Mouse (Mus musculus): ENCODE measurements at regions not wholly inside any gene's neighbourhood (a gene's known extent, or its start where the extent isn't known, plus 50 kb on each side); places are given as distances from the start of the nearest gene placed in this dataset.

- no peak for DNase-seq (ENCODE audit: low read depth, low spot score)
Measured at GRCm38 (mm10) chr16:29947670-29948069, 116.5 kb upstream of the Hes1 start.

GRCm38 (mm10) chr16:29950136-29950535 is 114.0 kb upstream of the Hes1 start:
- no peak for DNase-seq (ENCODE audit: low read depth, low spot score)

GRCm38 (mm10) chr16:29950791-29951190 is 113.4 kb upstream of the Hes1 start:
- DNase-seq (ENCODE audit: low read depth, low spot score): no peak

GRCm38 (mm10) chr16:29954700-29955099 is 109.5 kb upstream of the Hes1 start:
- no peak for DNase-seq (ENCODE audit: low read depth, low spot score)

GRCm38 (mm10) chr16:29956904-29957303 is 107.3 kb upstream of the Hes1 start:
- no peak for DNase-seq (ENCODE audit: low read depth, low spot score)

- no peak for DNase-seq (ENCODE audit: low read depth, low spot score)
Measured at GRCm38 (mm10) chr16:29959939-29960637, 104.1 kb upstream of the Hes1 start.

- DNase-seq (ENCODE audit: low read depth, low spot score): no peak
Measured at GRCm38 (mm10) chr16:29963284-29963683, 100.9 kb upstream of the Hes1 start.

GRCm38 (mm10) chr16:29964563-29964962 is 99.6 kb upstream of the Hes1 start:
- DNase-seq (ENCODE audit: low read depth, low spot score): no peak

GRCm38 (mm10) chr16:29968743-29969142 is 95.4 kb upstream of the Hes1 start:
- no peak for DNase-seq (ENCODE audit: low read depth, low spot score)

GRCm38 (mm10) chr16:29972741-29973141 is 91.4 kb upstream of the Hes1 start:
- DNase-seq (ENCODE audit: low read depth, low spot score): peak; percentile 88

- no peak for DNase-seq (ENCODE audit: low read depth, low spot score)
Measured at GRCm38 (mm10) chr16:29973250-29973649, 90.9 kb upstream of the Hes1 start.

- peak; percentile 32 for DNase-seq (ENCODE audit: low read depth, low spot score)
Measured at GRCm38 (mm10) chr16:29975800-29976199, 88.4 kb upstream of the Hes1 start.

GRCm38 (mm10) chr16:29977011-29977410 is 87.2 kb upstream of the Hes1 start:
- no peak for DNase-seq (ENCODE audit: low read depth, low spot score)

GRCm38 (mm10) chr16:29977711-29978110 is 86.5 kb upstream of the Hes1 start:
- DNase-seq (ENCODE audit: low read depth, low spot score): peak; percentile 89

- DNase-seq (ENCODE audit: low read depth, low spot score): no peak
Measured at GRCm38 (mm10) chr16:29979066-29979465, 85.1 kb upstream of the Hes1 start.

- peak; percentile 50 for DNase-seq (ENCODE audit: low read depth, low spot score)
Measured at GRCm38 (mm10) chr16:29981543-29981942, 82.6 kb upstream of the Hes1 start.

GRCm38 (mm10) chr16:29982224-29982785 is 81.9 kb upstream of the Hes1 start:
- peak; percentile 66 for DNase-seq (ENCODE audit: low read depth, low spot score)

- peak; percentile 54 for DNase-seq (ENCODE audit: low read depth, low spot score)
Measured at GRCm38 (mm10) chr16:29983161-29983560, 81.0 kb upstream of the Hes1 start.

GRCm38 (mm10) chr16:29985126-29985931 is 78.9 kb upstream of the Hes1 start:
- DNase-seq (ENCODE audit: low read depth, low spot score): no peak

- DNase-seq (ENCODE audit: low read depth, low spot score): no peak
Measured at GRCm38 (mm10) chr16:29987595-29987994, 76.6 kb upstream of the Hes1 start.

- DNase-seq (ENCODE audit: low read depth, low spot score): no peak
Measured at GRCm38 (mm10) chr16:29987999-29988398, 76.2 kb upstream of the Hes1 start.

- no peak for DNase-seq (ENCODE audit: low read depth, low spot score)
Measured at GRCm38 (mm10) chr16:29989308-29989707, 74.9 kb upstream of the Hes1 start.

- no peak for DNase-seq (ENCODE audit: low read depth, low spot score)
Measured at GRCm38 (mm10) chr16:29990393-29990792, 73.8 kb upstream of the Hes1 start.
